Mouse (Mus musculus) embryonic facial prominence, embryonic 15.5 days (tissue): ENCODE measurements at regions not wholly inside any gene's neighbourhood (a gene's known extent, or its start where the extent isn't known, plus 50 kb on each side); places are given as distances from the start of the nearest gene placed in this dataset.

Source experiments
- ATAC-seq: fragments of 200-750 bp; cut with Nextera tagmentation; 2 replicates; pipeline ENCODE4 v1.8.0; 2017; ENCODE audit warnings: low read depth, moderate TSS enrichment; ENCODE audit not compliant: insufficient number of reproducible peaks, low FRiP score, low TSS enrichment
- H3K27ac ChIP-seq: fragments of 300-500 bp; sonication (generic); replicated peaks from 2 replicates; pipeline ENCODE4 v1.5.1; 2015; ENCODE audit warnings: mild to moderate bottlenecking, inconsistent platforms
- H3K27me3 ChIP-seq: fragments of 300-500 bp; sonication (generic); 2 replicates; pipeline ENCODE4 v1.6.1; 2015; ENCODE audit warnings: inconsistent platforms
- H3K36me3 ChIP-seq: fragments of 300-500 bp; sonication (generic); 2 replicates; pipeline ENCODE4 v1.6.1; 2015; ENCODE audit warnings: mild to moderate bottlenecking, inconsistent platforms
- H3K4me1 ChIP-seq: fragments of 300-500 bp; sonication (generic); 2 replicates; pipeline ENCODE4 v1.6.1; 2015; ENCODE audit warnings: inconsistent platforms
- H3K4me2 ChIP-seq: fragments of 300-500 bp; sonication (generic); replicated peaks from 2 replicates; pipeline ENCODE4 v1.6.1; 2015; ENCODE audit warnings: mild to moderate bottlenecking, inconsistent platforms
- H3K4me3 ChIP-seq: fragments of 300-500 bp; sonication (generic); replicated peaks from 2 replicates; pipeline ENCODE4 v1.5.1; 2015; ENCODE audit warnings: mild to moderate bottlenecking, inconsistent platforms
- H3K9ac ChIP-seq: fragments of 300-500 bp; sonication (generic); 2 replicates; pipeline ENCODE4 v1.6.1; 2015; ENCODE audit warnings: inconsistent platforms
- H3K9me3 ChIP-seq: fragments of 300-500 bp; sonication (generic); replicated peaks from 2 replicates; pipeline ENCODE4 v1.6.1; 2016; ENCODE audit warnings: inconsistent platforms
- WGBS: fragments of 180-500 bp; shearing (Covaris S2); methylation state at CpG from one replicate; pipeline ENCODE4 v1.1.7; 2015; 5-methylcytosine and 5-hydroxymethylcytosine counted together

GRCm38 (mm10) chr8:11145251-11145650 lies 137.0 kb upstream of the Irs2 start:
- ATAC-seq = no peak
- Histone ChIP-seq H3K4me2 (no peak overlapping the region), H3K4me3 (no peak overlapping the region), H3K9ac (no peak overlapping the region), H3K4me1 (no peaks in the 10 kb centered on the region), H3K36me3 (no peaks in the 10 kb centered on the region), H3K9me3 (no peaks in the 10 kb centered on the region), H3K27me3 (no peaks in the 10 kb centered on the region), H3K27ac (no peak overlapping the region)
- 54% methylated on average over 3 of the region's 3 CpGs for WGBS

- Histone ChIP-seq H3K36me3 (no peaks in the 10 kb centered on the region), H3K4me3 (no peak overlapping the region), H3K4me2 (no peak overlapping the region), H3K9ac (no peak overlapping the region), H3K27ac (no peak overlapping the region), H3K27me3 (no peaks in the 10 kb centered on the region), H3K4me1 (peaks cover 11% of the 10 kb centered on the region), H3K9me3 (no peaks in the 10 kb centered on the region)
- 96% methylated on average over 1 of the region's 1 CpGs for WGBS
- no peak for ATAC-seq
These were observed 132.3 kb upstream of the Irs2 start for GRCm38 (mm10) chr8:11140566-11140965.

- Histone ChIP-seq H3K27me3 (no peaks in the 10 kb centered on the region), H3K36me3 (no peaks in the 10 kb centered on the region), H3K4me2 (no peak overlapping the region), H3K9me3 (no peaks in the 10 kb centered on the region), H3K4me1 (peaks cover 18% of the 10 kb centered on the region), H3K9ac (no peak overlapping the region), H3K27ac (no peak overlapping the region), H3K4me3 (no peak overlapping the region)
- ATAC-seq = no peak
- WGBS = 77% methylated on average over 2 of the region's 2 CpGs
These were observed 131.0 kb upstream of the Irs2 start for GRCm38 (mm10) chr8:11139294-11139693.

- Histone ChIP-seq H3K4me2 (no peak overlapping the region), H3K36me3 (no peaks in the 10 kb centered on the region), H3K27ac (no peak overlapping the region), H3K9me3 (no peaks in the 10 kb centered on the region), H3K27me3 (no peaks in the 10 kb centered on the region), H3K4me1 (peaks cover 18% of the 10 kb centered on the region), H3K4me3 (no peak overlapping the region), H3K9ac (no peak overlapping the region)
- 87% methylated on average over 5 of the region's 5 CpGs for WGBS
- no peak for ATAC-seq
These were observed 130.2 kb upstream of the Irs2 start for GRCm38 (mm10) chr8:11138302-11139020.

GRCm38 (mm10) chr8:11136566-11136965 lies 128.3 kb upstream of the Irs2 start:
- no peak for ATAC-seq
- Histone ChIP-seq H3K9me3 (no peaks in the 10 kb centered on the region), H3K4me1 (peaks cover 18% of the 10 kb centered on the region), H3K4me3 (no peak overlapping the region), H3K9ac (no peak overlapping the region), H3K27ac (peak overlapping the region; percentile 85), H3K4me2 (no peak overlapping the region), H3K36me3 (no peaks in the 10 kb centered on the region), H3K27me3 (no peaks in the 10 kb centered on the region)
- WGBS = 35% methylated on average over 4 of the region's 4 CpGs

GRCm38 (mm10) chr8:11135135-11135534 lies 126.9 kb upstream of the Irs2 start:
- ATAC-seq = peak; percentile 87
- peak overlapping the region; percentile 85 for H3K27ac ChIP-seq

GRCm38 (mm10) chr8:11134562-11134961 lies 126.3 kb upstream of the Irs2 start:
- Histone ChIP-seq H3K4me2 (no peak overlapping the region), H3K27me3 (no peaks in the 10 kb centered on the region), H3K9me3 (no peaks in the 10 kb centered on the region), H3K9ac (no peak overlapping the region), H3K4me1 (peaks cover 18% of the 10 kb centered on the region), H3K36me3 (no peaks in the 10 kb centered on the region), H3K27ac (peak overlapping the region; percentile 85), H3K4me3 (no peak overlapping the region)
- WGBS = 68% methylated on average over 4 of the region's 4 CpGs
- no peak for ATAC-seq

More at GRCm38 (mm10) chr8:11135135-11135534, 126.9 kb upstream of the Irs2 start:
- Histone ChIP-seq H3K9ac (no peak overlapping the region), H3K9me3 (no peaks in the 10 kb centered on the region), H3K4me2 (no peak overlapping the region), H3K4me1 (peaks cover 18% of the 10 kb centered on the region), H3K4me3 (no peak overlapping the region), H3K27me3 (no peaks in the 10 kb centered on the region), H3K36me3 (no peaks in the 10 kb centered on the region)
- 38% methylated on average over 11 of the region's 11 CpGs for WGBS

- 56% methylated on average over 5 of the region's 5 CpGs for WGBS
- Histone ChIP-seq H3K4me3 (no peak overlapping the region), H3K4me2 (no peak overlapping the region)
These were observed 110.9 kb upstream of the Irs2 start for GRCm38 (mm10) chr8:11119030-11119634.

GRCm38 (mm10) chr8:11116534-11116933 lies 108.3 kb upstream of the Irs2 start:
- no peaks in the 10 kb centered on the region for H3K9me3 ChIP-seq
- H3K4me3 ChIP-seq = no peak overlapping the region
- H3K4me2 ChIP-seq = no peak overlapping the region
- H3K4me1 ChIP-seq = peaks cover 12% of the 10 kb centered on the region
- H3K27ac ChIP-seq = no peak overlapping the region
- no peak overlapping the region for H3K9ac ChIP-seq
- no peak for ATAC-seq
- 66% methylated on average over 5 of the region's 5 CpGs for WGBS
- H3K36me3 ChIP-seq = no peaks in the 10 kb centered on the region
- no peaks in the 10 kb centered on the region; the same call in 1 of the 2 replicates for H3K27me3 ChIP-seq

More at GRCm38 (mm10) chr8:11119030-11119634, 110.9 kb upstream of the Irs2 start:
- peaks cover 12% of the 10 kb centered on the region for H3K4me1 ChIP-seq
- H3K27me3 ChIP-seq = no peaks in the 10 kb centered on the region; the same call in 1 of the 2 replicates
- ATAC-seq = 0 out of 2 replicates have a peak, but pooled peaks have one; percentile 11
- no peak overlapping the region for H3K9ac ChIP-seq
- no peak overlapping the region for H3K27ac ChIP-seq
- H3K9me3 ChIP-seq = no peaks in the 10 kb centered on the region
- H3K36me3 ChIP-seq = no peaks in the 10 kb centered on the region

GRCm38 (mm10) chr8:11115210-11115609 lies 107.0 kb upstream of the Irs2 start:
- no peak for ATAC-seq
- no peaks in the 10 kb centered on the region; the same call in 1 of the 2 replicates for H3K27me3 ChIP-seq
- WGBS = 24% methylated on average over 6 of the region's 6 CpGs
- no peak overlapping the region for H3K4me3 ChIP-seq
- H3K9ac ChIP-seq = no peak overlapping the region
- H3K27ac ChIP-seq = 0 out of 2 replicates have a peak overlapping the region, but pooled peaks have one; percentile 39
- H3K36me3 ChIP-seq = no peaks in the 10 kb centered on the region
- H3K9me3 ChIP-seq = no peaks in the 10 kb centered on the region
- H3K4me1 ChIP-seq = peaks cover 12% of the 10 kb centered on the region
- no peak overlapping the region for H3K4me2 ChIP-seq

- Histone ChIP-seq H3K9me3 (no peaks in the 10 kb centered on the region), H3K9ac (no peak overlapping the region), H3K27ac (peak overlapping the region; percentile 39; the same call in 1 of the 2 replicates), H3K27me3 (no peaks in the 10 kb centered on the region; the same call in 1 of the 2 replicates), H3K4me3 (no peak overlapping the region), H3K4me2 (no peak overlapping the region), H3K4me1 (peaks cover 12% of the 10 kb centered on the region), H3K36me3 (no peaks in the 10 kb centered on the region)
- no peak for ATAC-seq
- 37% methylated on average over 8 of the region's 8 CpGs for WGBS
These were observed 106.3 kb upstream of the Irs2 start for GRCm38 (mm10) chr8:11114531-11114930.
